Mouse (Mus musculus) brain, embryonic 14.5 days (tissue): ENCODE data around the gene Prdm8. TPM values are rescaled to one million over a fixed set of nuclear protein-coding genes. Genes with fewer than 3 reads are reported as not detected.

ENCODE experiments used
- DNase-seq: peaks from one replicate; pipeline ENCODE4 v3.0.0-alpha.2; 2011; ENCODE audit warnings: low read depth
- CTCF ChIP-seq: fragments of 200-500 bp; IDR thresholded peaks from 2 replicates; pipeline ENCODE4 v1.5.1; 2012; ENCODE audit warnings: inconsistent platforms, mild to moderate bottlenecking, moderate library complexity, borderline replicate concordance; ENCODE audit not compliant: insufficient read depth, insufficient read length; ENCODE audit errors: extremely low read depth
- POLR2A ChIP-seq: fragments of 200-500 bp; IDR thresholded peaks from 2 replicates; pipeline ENCODE4 v1.6.1; 2012; ENCODE audit warnings: mild to moderate bottlenecking, inconsistent platforms, borderline replicate concordance; ENCODE audit not compliant: poor library complexity, insufficient read depth, insufficient read length, severe bottlenecking; ENCODE audit errors: extremely low read depth
- polyA plus RNA-seq: library from polyadenylated mRNA; depleted of rRNA; stranded (reverse); fragments of >200 nt; gene quantifications from 2 replicates; pipeline ENCODE4 v1.2.3, GENCODE M21; 2012

Gene Prdm8
- polyA plus RNA-seq, 1 experiment = 23.2 TPM

GRCm38 (mm10) chr5:98172502-98173181 lies 5.6 kb downstream of the Prdm8 start:
- DNase-seq = peak; percentile 45
- TF ChIP-seq CTCF (no peak), POLR2A (no peak)

- no peak for TF ChIP-seq CTCF
- no peak for TF ChIP-seq POLR2A
- no peak for DNase-seq
These were observed 6.7 kb downstream of the Prdm8 start for GRCm38 (mm10) chr5:98173694-98174093.

GRCm38 (mm10) chr5:98179606-98180005 lies 12.6 kb downstream of the Prdm8 start:
- peak; percentile 73 for DNase-seq
- TF ChIP-seq CTCF (no peak), POLR2A (no peak)

- TF ChIP-seq CTCF (no peak), POLR2A (no peak)
- DNase-seq = peak; percentile 94
These were observed 13.5 kb downstream of the Prdm8 start for GRCm38 (mm10) chr5:98180461-98180887.

GRCm38 (mm10) chr5:98180888-98181635 lies 14.1 kb downstream of the Prdm8 start:
- TF ChIP-seq POLR2A (no peak), CTCF (no peak)

GRCm38 (mm10) chr5:98181686-98182602 lies 14.9 kb downstream of the Prdm8 start:
- peak; percentile 29 for DNase-seq
- TF ChIP-seq POLR2A (no peak), CTCF (no peak)

More at GRCm38 (mm10) chr5:98180888-98181635, 14.1 kb downstream of the Prdm8 start:
- DNase-seq = peak; percentile 84

GRCm38 (mm10) chr5:98182603-98182920 lies 15.6 kb downstream of the Prdm8 start:
- TF ChIP-seq POLR2A (no peak), CTCF (no peak)
- peak; percentile 79 for DNase-seq

- TF ChIP-seq CTCF = no peak
- TF ChIP-seq POLR2A = no peak
- DNase-seq = peak; percentile 57
These were observed 16.1 kb downstream of the Prdm8 start for GRCm38 (mm10) chr5:98183031-98183595.

- no peak for TF ChIP-seq CTCF
- DNase-seq = no peak
These were observed 17.4 kb downstream of the Prdm8 start for GRCm38 (mm10) chr5:98184281-98184910.

GRCm38 (mm10) chr5:98184971-98185805 lies 18.2 kb downstream of the Prdm8 start:
- DNase-seq = peak; percentile 91
- TF ChIP-seq CTCF (peak; percentile 74), POLR2A (no peak)
